Mouse (Mus musculus) lung, embryonic 16.5 days (tissue): ENCODE measurements around the gene Elavl1. TPM values are rescaled to one million over a fixed set of nuclear protein-coding genes. Genes with fewer than 3 reads are reported as not detected.

Experiments
- ATAC-seq: fragments of 200-750 bp; cut with Nextera tagmentation; 2 replicates; pipeline ENCODE4 v1.8.0; 2017; ENCODE audit warnings: low read depth, mild to moderate bottlenecking, moderate library complexity
- H3K27ac ChIP-seq: fragments of 300-500 bp; sonication (generic); 2 replicates; pipeline ENCODE4 v1.5.1; 2014; ENCODE audit warnings: mild to moderate bottlenecking, control low read depth, low read length
- H3K27me3 ChIP-seq: fragments of 300-500 bp; sonication (generic); 2 replicates; pipeline ENCODE4 v1.6.1; 2014; ENCODE audit warnings: low read depth, low read length, mixed read lengths; ENCODE audit not compliant: control insufficient read depth, insufficient read depth
- H3K36me3 ChIP-seq: fragments of 300-500 bp; sonication (generic); 2 replicates; pipeline ENCODE4 v1.6.1; 2014; ENCODE audit warnings: low read length; ENCODE audit not compliant: control insufficient read depth, insufficient read depth
- H3K4me1 ChIP-seq: fragments of 300-500 bp; sonication (generic); replicated peaks from 2 replicates; pipeline ENCODE4 v1.6.1; 2014; ENCODE audit warnings: low read length, mixed read lengths; ENCODE audit not compliant: control insufficient read depth, insufficient read depth
- H3K4me2 ChIP-seq: fragments of 300-500 bp; sonication (generic); 2 replicates; pipeline ENCODE4 v1.6.1; 2014; ENCODE audit warnings: low read depth, low read length, control low read depth
- H3K4me3 ChIP-seq: fragments of 300-500 bp; sonication (generic); 2 replicates; pipeline ENCODE4 v1.5.1; 2014; ENCODE audit warnings: mild to moderate bottlenecking, low read length, control low read depth
- H3K9ac ChIP-seq: fragments of 300-500 bp; sonication (generic); 2 replicates; pipeline ENCODE4 v1.6.1; 2014; ENCODE audit warnings: low read length, control low read depth
- H3K9me3 ChIP-seq: fragments of 300-500 bp; sonication (generic); 2 replicates; pipeline ENCODE4 v1.6.1; 2016; ENCODE audit warnings: low read length; ENCODE audit not compliant: control insufficient read depth
- WGBS: fragments of 180-500 bp; shearing (Covaris S2); extraction: QIAGEN DNeasy Blood & Tissue Kit; methylation state at CpG from one replicate; pipeline ENCODE4 v1.1.7; 2014; 5-methylcytosine and 5-hydroxymethylcytosine counted together
- polyA plus RNA-seq: library from polyadenylated mRNA; unstranded; fragments of >200 nt; fragmentation: Nextera tagmentation; extraction: Ambion mirVana; gene quantifications from 2 replicates; pipeline ENCODE4 v1.2.1, GENCODE M21; 2015

Elavl1 gene
- 197 and 224 TPM in 2 replicates for polyA plus RNA-seq

DNA sequence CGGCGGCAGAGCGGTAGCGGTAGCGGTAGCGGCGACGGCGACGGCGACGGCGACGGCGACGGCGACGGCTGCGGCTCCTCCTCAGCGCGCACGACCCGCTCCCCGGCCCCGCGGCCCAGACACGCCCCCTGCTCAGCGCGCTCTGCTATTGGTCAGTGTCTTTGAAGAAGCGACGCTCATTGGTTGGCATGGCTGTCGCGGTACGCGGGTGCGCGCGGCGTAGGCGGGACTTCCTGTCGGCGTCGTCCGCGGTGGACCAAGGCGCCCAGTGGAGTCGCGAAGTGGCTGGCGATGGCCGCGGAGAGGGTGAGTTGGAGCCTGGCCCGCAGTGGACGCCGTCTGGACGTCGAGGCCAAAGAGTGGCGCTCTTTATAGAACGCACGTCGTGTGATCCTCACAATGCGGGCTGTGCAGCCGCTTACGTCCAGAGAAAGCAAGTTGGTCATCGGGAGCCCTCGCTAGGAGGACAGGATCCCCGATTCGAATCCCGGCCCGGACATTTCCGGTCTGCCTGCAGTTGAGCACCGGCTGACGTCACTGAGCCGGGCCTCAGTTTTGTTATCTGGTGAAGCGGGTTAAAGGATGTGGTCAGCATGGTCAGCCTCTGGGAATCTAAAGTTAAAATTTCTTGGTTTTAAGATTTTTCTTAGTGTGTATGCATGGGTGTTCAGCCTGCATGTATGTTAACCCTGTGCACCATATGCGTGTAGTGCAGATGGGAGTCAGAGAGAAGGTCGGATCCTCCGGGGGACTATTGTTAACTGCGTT, at the start of gene Elavl1, which contains the start of gene Ccl25:
Gene Elavl1 (minus strand): TSS at position 431 of the 768 bp plus-strand sequence.
Gene Ccl25 (plus strand): TSS at position 228 of the 768 bp plus-strand sequence.
- under 1% methylated on average over 59 of the region's 78 CpGs for WGBS
- Histone ChIP-seq H3K9me3 (no peaks in the 10 kb centered on the region), H3K4me1 (peaks cover 13% of the 10 kb centered on the region), H3K36me3 (peaks cover 22% of the 10 kb centered on the region; the same call in 1 of the 2 replicates), H3K9ac (peak within 1 kb of the TSS; percentile 93), H3K4me3 (peak within 1 kb of the TSS; percentile 84), H3K27me3 (no peaks in the 10 kb centered on the region), H3K4me2 (peak within 1 kb of the TSS; percentile 73), H3K27ac (peak within 1 kb of the TSS; percentile 88)
- ATAC-seq = peak; percentile 99

DNA sequence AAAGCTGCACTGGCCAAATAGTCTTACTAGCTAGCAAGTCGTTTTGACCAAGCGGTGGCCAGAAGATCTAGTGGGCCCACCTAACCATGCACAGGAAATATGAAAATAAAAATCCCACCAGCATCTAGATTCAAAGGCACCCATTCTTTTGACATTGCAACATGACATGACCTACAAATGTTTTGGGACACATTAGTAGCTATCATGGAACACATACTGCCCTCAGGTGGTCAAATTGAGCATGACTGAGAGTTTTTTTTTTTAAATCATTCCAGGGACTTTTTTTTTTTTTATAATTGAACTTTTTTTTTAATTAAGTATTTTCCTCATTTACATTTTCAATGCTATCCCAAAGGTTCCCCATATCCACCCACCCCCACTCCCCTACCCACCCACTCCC, 47.4 kb upstream of the Elavl1 start:
- WGBS = 74% methylated on average over 2 of the region's 2 CpGs
- H3K9ac ChIP-seq = no peak overlapping the region
- no peaks in the 10 kb centered on the region for H3K27me3 ChIP-seq
- no peaks in the 10 kb centered on the region for H3K9me3 ChIP-seq
- no peak overlapping the region for H3K27ac ChIP-seq
- no peak overlapping the region for H3K4me3 ChIP-seq
- H3K36me3 ChIP-seq = no peaks in the 10 kb centered on the region
- H3K4me1 ChIP-seq = no peaks in the 10 kb centered on the region
- no peak for ATAC-seq
- no peak overlapping the region for H3K4me2 ChIP-seq

GRCm38 (mm10) chr8:4370078-4370477, 44.9 kb upstream of the Elavl1 start:
- WGBS = 40% methylated on average over 2 of the region's 2 CpGs
- no peaks in the 10 kb centered on the region for H3K36me3 ChIP-seq
- no peak overlapping the region for H3K9ac ChIP-seq
- no peaks in the 10 kb centered on the region for H3K9me3 ChIP-seq
- no peak overlapping the region for H3K4me2 ChIP-seq
- no peaks in the 10 kb centered on the region for H3K27me3 ChIP-seq
- H3K4me3 ChIP-seq = no peak overlapping the region
- H3K27ac ChIP-seq = no peak overlapping the region
- no peaks in the 10 kb centered on the region for H3K4me1 ChIP-seq
- peak; percentile 52 for ATAC-seq

DNA sequence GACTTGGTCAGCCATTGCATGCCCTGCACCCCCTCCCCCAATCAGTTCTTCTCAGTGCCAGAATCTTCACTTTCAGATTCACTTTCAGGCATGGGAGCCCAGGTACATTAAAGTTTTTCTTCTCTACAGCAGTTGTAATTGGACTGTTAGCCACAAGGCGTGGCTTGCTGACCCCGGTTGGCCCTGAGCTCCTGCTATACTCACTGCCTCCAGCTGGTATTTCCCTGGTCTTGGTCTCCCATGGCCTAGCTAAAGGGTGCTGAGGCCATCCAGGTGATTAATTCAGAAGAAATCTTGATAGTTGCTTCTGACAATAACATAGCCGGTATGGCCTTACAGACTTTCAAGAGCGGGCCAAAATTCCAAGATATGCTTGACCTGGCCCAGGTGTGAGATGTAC, 43.3 kb upstream of the Elavl1 start:
- ATAC-seq = no peak
- 80% methylated on average over 4 of the region's 4 CpGs for WGBS
- Histone ChIP-seq H3K4me2 (no peak overlapping the region), H3K4me1 (no peaks in the 10 kb centered on the region), H3K4me3 (no peak overlapping the region), H3K9ac (no peak overlapping the region), H3K36me3 (no peaks in the 10 kb centered on the region), H3K27me3 (no peaks in the 10 kb centered on the region), H3K27ac (no peak overlapping the region), H3K9me3 (no peaks in the 10 kb centered on the region)

GRCm38 (mm10) chr8:4367808-4368207, 42.6 kb upstream of the Elavl1 start:
- no peak overlapping the region for H3K9ac ChIP-seq
- no peaks in the 10 kb centered on the region for H3K9me3 ChIP-seq
- no peak overlapping the region for H3K27ac ChIP-seq
- no peaks in the 10 kb centered on the region for H3K27me3 ChIP-seq
- H3K4me2 ChIP-seq = no peak overlapping the region
- no peaks in the 10 kb centered on the region for H3K4me1 ChIP-seq
- ATAC-seq = no peak
- WGBS = 70% methylated on average over 11 of the region's 11 CpGs
- H3K36me3 ChIP-seq = no peaks in the 10 kb centered on the region
- H3K4me3 ChIP-seq = no peak overlapping the region

GRCm38 (mm10) chr8:4366189-4366588, 41.0 kb upstream of the Elavl1 start:
- H3K4me1 ChIP-seq = no peaks in the 10 kb centered on the region
- no peak overlapping the region for H3K27ac ChIP-seq
- no peak overlapping the region for H3K4me2 ChIP-seq
- no peak for ATAC-seq
- H3K9me3 ChIP-seq = no peaks in the 10 kb centered on the region
- no peaks in the 10 kb centered on the region for H3K36me3 ChIP-seq
- 87% methylated on average over 3 of the region's 3 CpGs for WGBS
- no peak overlapping the region for H3K9ac ChIP-seq
- H3K27me3 ChIP-seq = no peaks in the 10 kb centered on the region
- no peak overlapping the region for H3K4me3 ChIP-seq

DNA sequence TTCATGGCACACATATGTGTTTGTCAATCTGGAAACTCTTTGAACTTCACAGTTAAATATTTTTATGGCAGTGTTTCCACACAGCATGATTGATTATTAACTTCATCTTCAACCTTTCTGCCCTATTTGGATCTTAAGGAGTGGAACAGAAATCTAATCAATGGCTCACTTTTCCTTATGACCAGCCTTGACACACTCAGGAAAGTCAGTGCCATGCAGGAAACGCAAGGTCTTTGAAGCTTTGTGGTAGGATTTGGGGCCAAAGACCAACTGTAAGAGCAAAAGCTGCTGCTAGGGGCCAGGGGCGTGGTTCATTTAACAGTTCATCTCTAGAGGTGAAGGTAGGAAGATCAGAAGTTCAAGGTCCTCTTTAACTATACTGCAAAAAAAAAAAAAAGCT, 35.7 kb upstream of the Elavl1 start:
- Histone ChIP-seq H3K4me1 (no peaks in the 10 kb centered on the region), H3K27ac (no peak overlapping the region), H3K9ac (no peak overlapping the region), H3K4me2 (no peak overlapping the region), H3K4me3 (no peak overlapping the region), H3K9me3 (no peaks in the 10 kb centered on the region), H3K27me3 (no peaks in the 10 kb centered on the region), H3K36me3 (no peaks in the 10 kb centered on the region)
- WGBS = 65% methylated on average over 2 of the region's 2 CpGs
- no peak for ATAC-seq

DNA sequence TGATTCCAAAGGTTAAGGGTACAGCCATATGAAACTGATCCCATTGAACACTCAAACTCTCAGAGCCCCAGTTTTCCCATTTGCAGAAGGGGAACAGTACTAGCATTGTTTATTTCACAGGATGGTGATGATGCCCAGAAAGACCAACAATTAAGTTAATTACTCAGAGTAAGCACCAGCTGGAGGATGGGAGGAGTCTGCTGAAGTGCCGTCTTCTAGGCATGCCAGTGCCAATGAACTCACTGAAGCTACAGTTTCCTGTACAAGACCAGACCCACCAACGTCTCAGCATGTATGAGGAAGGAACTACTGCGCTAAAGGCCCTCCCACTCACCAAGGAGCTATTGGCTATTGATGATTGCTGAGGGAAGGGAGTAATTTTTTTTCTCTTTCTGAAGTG, 34.1 kb upstream of the Elavl1 start:
- H3K36me3 ChIP-seq = no peaks in the 10 kb centered on the region
- H3K27ac ChIP-seq = no peak overlapping the region
- H3K4me3 ChIP-seq = no peak overlapping the region
- no peak overlapping the region for H3K9ac ChIP-seq
- no peaks in the 10 kb centered on the region for H3K27me3 ChIP-seq
- no peak for ATAC-seq
- H3K4me1 ChIP-seq = no peaks in the 10 kb centered on the region
- H3K4me2 ChIP-seq = no peak overlapping the region
- H3K9me3 ChIP-seq = no peaks in the 10 kb centered on the region
- 64% methylated on average over 3 of the region's 3 CpGs for WGBS

- ATAC-seq = no peak
- Histone ChIP-seq H3K9ac (no peak overlapping the region), H3K4me2 (no peak overlapping the region), H3K27ac (no peak overlapping the region), H3K9me3 (no peaks in the 10 kb centered on the region), H3K27me3 (no peaks in the 10 kb centered on the region), H3K36me3 (no peaks in the 10 kb centered on the region), H3K4me3 (no peak overlapping the region), H3K4me1 (no peaks in the 10 kb centered on the region)
- WGBS = 86% methylated on average over 10 of the region's 10 CpGs
Measured at GRCm38 (mm10) chr8:4355455-4355854, 30.2 kb upstream of the Elavl1 start.
